Mouse (Mus musculus) retina, postnatal 7 days (tissue): ENCODE measurements around the gene Dhx16.

Source experiments
- DNase-seq: peaks from one replicate; pipeline ENCODE4 v3.0.0-alpha.2; 2012; ENCODE audit warnings: low read depth, low spot score

The Dhx16 gene

DNA sequence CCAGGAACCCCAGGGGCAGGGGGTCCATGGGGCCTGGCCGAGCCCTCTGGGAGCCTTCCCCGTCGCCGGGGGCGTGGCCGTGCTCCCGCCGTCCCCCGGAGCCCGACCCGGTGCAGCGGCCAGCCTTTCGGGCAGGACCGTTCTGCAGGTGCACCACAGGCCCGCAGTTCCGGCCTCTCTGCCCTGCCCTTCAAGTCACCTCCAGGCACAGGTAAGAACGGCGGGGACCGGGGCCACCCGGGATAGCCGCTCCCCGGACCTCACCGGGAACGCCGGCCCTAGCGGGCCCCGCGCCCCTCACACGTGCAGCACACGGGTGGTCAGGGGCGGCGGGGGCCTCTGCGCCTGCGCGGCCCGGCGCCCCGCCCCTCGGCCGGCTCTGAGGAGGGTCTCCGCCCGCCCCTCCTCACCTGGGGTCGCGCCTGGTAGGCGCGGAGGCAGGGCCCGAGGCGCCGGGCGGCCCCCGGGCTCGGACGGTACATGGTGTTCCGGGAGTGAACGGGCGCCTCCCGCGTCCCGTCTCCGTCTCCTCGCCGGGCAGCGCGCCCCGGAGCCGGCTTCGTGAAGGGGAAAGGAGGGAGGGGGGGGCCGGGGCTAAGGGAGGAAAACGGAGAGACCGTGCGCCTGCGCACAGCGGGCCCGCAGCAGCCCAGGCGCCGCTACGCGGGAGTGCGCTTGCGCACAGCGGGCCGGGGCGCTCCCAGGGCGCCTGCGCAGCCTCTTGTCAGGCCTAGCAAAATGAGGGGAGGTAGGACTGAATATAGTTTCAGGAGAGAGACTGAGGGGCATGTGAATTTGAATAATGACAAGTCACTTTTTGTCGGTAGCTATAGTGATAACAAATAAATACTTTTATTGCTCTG, 17.4 kb downstream of the Dhx16 start, which contains the start of gene 2310061I04Rik:
Gene 2310061I04Rik, minus strand, starts transcription at position 651 of the 863 bp plus-strand sequence.
- DNase-seq, result peak; percentile 89

DNA sequence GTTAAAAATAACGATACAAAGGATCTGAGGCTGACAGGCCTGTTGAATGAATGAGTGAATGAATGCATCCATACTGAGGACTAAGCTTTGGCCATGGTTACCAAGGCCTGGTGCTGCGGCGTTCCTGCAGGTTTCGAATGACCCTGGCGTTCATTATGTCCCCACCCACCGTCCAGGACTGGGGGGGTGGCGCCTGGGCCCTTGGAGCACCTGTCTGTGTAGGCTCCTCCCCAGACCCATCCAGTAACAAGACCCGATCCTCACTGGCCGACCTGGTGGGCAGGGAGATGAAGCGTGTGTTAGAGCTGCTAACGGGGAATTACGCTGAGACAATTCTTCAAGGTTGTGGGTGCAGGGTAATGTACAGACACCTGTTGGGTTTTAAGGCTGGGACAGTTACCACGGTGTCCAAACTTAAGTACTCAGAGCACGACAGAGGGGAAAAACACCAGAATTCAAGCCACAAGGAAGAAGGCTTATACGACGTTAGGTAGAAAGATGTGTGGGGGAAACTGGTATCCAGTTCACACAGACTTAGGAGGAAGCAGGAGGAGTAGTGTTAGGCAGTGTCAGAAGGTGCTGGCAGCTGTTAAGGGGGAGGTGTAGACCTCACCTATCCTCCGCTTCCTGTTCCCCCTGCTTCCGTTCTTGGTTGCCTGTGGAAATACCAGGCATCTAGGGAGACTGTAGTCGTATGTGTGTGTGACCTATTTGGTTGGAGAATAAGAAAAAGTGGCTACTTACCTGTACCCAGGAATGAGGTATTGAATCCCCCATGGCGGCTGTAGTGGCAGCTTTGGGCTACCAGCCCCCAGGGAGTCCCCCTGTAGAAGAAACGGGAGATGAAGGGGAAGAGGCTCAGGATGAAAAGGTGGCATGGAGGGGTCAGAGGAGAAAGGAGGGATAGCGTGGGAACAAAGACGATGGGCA, 18.3 kb downstream of the Dhx16 start:
- DNase-seq, result no peak

DNA sequence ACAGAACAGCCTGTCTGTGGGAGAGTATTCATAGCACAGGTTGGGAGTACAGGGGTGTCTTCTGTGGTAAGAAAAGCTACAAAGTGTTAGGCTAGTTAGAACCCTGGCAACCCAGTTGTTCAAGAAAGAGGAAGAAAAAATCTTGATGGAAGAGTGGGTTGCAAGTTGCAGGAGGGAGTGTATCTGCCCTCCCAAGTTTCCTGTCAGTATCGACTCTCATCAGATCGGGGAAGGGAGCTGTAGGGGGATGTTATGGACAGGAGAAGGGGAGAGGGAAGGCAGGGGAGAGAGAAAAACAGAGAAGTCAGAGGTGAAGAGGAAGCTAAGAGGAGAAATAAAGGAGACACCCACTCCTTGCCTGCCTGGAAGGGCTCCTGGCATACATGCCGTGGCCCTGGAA, 21.0 kb downstream of the Dhx16 start:
- no peak for DNase-seq

DNA sequence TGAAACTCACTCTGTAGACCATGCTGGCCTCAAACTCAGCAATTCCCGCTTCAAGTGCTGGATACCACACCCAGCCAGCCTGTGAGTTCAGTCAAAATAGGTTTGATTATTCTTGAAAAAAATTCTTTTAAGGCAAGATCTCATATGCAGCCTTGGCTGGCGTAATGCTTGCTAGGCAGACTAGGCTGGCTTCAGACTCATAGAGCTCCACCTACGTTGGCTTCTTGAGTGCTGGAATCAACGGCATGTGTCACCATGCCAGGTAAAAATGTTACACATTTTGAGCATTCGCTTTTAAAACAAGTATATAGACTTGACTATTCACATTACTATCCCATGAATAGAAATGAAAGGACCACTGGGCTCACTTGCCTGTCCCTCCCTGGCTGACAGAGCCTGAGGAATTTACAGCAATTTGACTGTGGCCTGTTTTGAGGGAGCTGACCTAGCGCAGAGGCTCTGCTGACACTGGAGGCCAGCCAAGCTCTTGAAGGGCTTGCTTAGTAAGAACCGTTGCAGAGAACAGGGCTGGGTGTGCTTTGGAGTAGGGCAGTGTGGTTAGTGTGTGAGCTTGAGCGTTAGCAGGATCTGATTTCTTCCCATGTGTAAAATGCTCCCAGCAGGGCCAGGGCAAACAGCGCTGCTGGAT, 23.8 kb downstream of the Dhx16 start:
- DNase-seq, result no peak

DNA sequence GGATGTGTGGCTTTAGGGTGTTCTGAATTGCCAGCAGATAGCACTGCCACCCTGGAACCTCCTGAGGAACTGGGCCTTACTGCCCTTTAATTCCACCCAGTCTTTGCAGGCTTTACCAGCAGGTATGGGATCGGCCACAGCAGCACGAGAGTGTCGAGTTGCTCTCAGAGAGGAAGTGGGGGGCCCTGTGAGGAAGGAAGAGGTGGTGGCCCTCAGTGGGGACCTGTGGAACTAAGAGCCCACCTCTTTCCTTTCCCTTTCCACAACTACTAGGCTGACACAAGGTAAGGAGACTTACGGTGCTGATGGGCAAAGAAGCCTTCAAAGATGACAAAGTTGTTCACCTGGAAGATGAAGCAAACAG, 24.4 kb downstream of the Dhx16 start:
- DNase-seq, result no peak

DNA sequence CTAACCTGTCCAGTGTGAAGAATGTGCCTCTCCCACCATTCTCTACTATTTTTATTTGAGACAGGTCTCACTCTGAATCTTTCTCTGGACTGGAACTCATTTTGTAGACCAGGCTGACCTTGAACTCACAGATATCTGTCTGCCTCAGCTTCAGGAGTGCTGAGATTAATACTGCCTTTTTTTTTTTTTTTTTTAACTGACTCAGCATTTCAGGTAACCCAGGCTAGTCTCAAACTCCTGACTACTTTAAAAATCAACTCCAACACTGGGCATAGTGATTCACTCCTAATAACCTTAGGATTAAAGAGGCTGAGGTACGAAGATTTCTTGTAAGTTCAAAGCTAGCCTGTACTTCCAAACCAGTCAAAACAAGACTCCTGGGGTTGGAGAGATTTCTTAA, 26.0 kb downstream of the Dhx16 start:
- DNase-seq, result no peak

DNA sequence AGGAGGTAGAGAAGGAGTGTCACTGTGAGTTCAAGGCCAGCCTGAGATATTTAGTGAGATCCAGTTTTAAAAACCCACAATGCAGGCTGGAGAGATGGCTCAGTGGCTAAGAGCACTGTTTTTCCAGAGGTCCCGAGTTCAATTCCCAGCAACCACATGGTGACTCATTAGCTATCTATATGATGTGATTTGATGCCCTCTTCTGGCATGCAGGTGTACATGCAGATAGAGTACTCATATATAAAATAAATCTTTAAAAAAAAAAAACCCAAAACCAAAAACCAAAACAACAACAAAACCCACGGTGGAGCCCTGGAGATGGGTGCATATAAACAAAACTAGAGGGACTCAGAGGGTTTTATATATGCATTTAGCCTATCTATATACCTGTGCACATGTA, 28.0 kb downstream of the Dhx16 start:
- DNase-seq, result no peak

DNA sequence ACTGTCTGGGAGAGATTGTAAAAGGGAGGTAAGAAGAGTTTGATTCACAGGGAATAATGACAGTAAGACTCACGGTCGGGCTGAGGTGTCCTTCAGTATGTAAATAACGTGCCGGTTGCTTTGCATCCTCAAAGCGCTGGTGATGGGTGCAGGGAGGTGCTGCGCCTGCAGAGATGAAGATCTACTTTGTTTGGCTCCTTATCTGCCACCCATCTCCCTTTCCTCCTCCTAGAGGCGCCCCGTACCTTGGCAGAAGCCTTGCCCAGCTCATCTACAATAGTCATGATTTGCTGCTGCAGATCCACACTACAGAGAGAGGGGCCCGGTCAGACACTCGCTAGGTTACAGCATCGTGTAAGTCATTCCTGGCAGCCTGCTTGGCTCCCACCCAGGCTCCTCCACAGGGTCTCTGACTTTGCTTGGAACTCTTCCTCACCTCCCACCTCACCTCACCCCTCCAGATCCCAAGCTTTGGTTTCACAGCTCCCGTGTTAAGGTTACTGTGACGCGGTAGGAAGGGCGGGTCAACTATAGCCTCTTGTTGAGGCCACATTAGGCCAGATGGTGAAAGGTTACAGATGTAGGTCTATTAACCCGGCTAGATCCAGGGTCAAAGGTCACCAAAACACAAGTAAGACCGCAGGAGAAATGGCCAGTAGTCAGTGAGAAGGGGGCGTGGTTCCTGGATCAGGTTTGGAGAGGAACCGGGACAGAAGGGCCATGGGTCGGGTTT, 29.7 kb downstream of the Dhx16 start:
- DNase-seq, result no peak

DNA sequence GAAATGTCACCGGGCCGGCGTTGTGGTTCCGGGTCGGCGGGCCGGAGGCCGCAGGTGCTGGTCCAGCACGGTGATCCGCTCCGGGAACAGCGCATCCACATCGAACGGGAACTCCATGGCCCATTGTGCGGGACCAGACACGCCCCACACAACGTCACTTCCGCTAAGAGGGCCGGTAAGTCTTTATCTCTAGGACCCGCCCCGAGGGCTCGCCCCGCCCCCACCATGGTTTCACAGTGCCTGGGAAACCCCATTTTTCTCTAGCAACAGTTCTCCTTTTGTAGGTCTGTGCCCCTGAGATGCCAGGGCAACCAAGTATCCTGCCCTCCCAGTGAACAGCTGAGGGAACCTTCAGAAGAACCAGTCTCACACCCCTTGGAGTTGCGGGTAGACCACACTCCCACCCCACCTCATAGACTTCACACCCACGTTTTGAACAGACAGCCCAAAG, 30.3 kb downstream of the Dhx16 start, which contains the start of gene Atat1:
Gene Atat1, minus strand, starts transcription at position 157 of the 451 bp plus-strand sequence.
- peak; percentile 89 for DNase-seq

DNA sequence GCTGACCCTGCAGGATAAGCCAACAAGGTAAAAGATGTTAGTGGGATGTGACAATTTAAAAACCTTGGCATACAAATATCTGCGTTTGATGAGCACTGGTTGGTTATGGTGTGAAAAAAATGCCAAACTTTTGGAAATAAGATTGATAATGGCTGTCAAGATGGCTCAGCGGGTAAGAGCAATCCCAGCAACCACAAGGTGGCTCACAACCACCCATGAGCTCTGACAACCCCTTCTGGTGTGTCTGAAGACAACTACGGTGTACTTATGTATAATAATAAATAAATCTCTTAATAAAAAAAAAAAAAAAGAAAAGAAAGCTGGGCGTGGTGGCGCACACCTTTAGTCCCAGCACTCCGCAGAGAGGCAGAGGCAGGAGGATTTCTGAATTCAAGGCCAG, 35.4 kb downstream of the Dhx16 start:
- no peak for DNase-seq

DNA sequence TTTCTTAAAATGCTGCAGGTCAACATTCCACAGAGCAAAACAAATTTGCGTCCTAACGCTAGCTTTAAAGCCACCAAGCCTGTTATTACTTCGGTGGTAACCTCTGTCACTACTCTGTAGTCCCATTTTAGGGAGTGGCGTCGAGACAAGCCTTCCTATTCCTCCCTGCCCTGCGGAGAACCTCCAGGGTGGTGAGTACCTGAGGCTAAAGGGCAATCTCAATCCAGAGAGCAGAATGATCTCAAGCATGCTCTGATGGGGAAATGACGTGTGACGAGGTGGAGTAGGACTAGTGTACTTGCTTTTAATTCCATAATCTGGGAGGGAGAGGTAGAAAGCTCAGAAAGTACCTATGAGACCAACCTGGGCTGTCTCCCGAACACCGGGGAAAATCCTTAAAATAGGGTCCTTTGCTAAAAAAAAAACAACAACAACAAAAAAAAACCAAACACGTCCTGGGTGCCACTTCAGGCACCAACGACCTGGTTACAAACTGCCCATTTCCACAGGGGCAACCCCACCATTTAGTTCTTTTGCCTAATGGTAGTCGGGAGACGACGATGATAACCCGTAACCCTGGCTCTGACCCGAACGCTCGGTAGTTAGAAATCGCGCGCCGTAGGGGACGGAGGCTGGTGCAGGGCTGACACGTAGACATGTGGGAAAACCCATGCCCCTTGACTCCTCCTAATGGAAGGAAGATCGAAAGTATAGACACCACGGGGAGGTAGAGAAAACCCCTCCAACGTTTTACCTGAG, 36.1 kb downstream of the Dhx16 start:
- no peak for DNase-seq

DNA sequence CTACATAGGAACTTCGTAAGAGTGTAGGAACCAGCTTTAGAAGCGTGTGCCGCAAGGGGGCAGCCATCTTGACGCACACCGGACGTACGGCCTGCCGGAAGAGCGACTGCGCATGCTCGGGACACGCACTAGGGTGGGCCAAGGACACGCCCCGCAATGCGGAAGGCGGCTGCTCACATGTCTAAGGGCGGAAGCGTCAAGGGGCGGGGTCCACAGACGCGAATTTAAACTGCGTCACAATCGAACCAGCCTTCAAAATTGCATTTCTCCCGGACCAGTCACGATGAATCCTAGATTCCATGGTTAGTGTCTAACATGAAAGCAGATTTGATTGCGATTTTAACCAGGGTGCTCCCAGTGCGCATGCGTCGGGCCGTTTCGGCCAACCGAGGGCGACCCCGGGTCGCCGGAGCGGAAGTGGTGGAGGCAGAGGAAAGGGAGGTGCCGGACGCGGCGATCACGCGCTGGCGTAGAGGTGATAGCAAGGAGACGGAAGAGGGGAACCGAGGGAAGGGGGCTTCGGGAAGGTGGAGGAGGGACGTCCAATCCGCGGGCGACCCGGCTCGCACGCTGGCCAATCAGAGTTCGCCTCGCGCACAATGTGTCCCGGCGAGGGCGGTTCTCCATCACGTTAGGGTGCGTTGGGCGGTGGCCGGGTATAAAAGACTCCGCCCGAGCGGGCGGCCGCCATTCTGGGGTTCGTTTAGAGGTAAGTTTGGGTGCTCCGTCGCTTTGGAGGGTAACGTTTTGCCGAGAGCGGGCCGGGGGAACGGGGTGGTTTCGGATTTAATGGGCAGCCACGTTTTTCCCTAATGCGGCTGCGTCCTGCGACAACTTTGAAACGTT, 36.9 kb downstream of the Dhx16 start, which contains the start of the genes Mrps18b and Ppp1r10:
Gene Mrps18b, minus strand, starts transcription at position 93 of the 846 bp plus-strand sequence.
Gene Ppp1r10, plus strand, starts transcription at position 138 of the 846 bp plus-strand sequence.
- peak; percentile 98 for DNase-seq

DNA sequence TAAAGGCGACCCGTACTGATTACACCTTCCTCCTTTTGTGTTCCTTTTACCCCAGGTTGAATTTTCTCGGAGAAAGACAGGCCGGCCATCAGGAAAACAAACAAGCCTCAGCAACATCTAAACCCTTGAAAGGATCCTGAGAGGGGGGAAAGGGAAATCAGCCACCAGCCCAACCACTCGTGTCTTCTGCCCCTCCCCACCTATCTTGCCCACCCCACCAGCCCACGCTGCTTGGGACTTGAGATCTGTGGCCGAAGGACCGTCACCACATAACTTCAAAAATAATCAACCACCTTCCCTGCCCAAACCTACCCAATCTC, 37.5 kb downstream of the Dhx16 start:
- no peak for DNase-seq

DNA sequence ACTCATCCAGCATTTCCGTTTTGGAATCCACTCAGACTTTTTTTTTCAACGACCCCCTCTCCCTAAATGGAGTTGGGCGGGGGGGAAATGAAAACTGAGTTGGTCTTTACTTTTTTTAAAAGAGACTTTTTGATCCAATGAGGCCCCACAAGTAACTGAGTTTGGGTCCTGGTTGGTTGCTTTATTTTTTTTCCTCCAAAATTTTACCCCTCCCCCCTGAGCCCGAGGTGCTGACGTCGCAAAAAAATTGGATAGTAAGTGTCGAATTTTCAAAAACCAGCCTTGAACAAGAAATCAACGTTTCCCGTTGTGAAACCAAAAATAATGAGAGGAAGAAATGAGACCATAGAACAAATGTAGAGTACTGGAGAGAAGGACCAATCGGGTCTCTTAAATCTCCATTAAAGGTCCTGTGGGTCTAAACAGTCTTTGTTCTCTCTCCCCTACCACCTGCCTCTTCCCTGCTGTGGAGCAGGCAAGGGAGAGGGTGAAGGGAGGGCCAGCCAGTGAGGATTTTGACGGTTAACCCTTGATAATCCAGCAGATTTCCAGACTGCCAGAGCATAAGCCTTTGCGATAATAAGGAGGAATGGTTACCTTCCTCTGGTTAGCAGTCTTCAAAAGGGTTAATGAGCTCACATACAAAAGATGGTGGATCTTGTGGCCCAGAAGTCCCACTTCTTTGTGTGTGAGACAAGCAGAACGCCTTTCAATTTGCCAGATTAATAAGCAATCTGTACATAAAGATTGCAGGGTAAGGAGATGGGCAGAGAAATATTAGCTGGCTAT, 38.0 kb downstream of the Dhx16 start:
- DNase-seq, result peak; percentile 81

DNA sequence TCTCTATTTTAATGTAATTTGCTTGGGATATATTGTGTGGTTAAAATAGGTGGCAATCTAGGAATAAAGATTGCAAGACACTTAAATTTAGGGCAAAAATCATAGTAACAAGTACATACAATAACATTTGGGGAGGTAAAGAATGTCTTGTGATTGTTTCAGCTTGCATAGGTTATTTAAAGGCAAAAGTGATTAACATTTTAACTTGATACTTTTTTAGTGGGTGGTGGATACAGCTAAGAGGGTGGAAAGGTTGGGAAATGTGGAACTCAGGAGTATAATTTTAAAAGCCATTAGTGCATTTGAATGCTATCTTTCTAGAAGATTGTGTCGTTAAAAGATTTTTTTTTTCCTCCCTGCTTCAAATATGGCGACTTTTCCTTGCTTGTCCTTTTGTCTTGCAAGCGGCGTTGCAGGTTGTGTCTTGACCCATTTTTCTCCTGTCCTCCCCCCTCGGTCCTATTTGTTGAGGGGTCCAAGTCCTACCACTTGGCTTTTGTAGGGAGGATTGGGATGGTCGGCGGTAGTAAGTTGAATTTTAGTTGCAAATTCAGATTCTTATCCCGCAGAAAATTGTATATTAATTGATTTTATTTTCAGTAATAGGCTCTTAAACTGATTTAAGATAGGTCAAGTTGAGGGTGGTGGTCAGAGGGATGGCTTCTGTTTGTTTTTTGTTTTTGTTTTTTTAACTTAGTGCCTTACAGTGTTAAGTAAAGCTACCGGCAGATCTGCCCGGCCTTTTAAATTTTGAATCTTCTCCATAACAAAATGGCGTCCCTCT, 38.8 kb downstream of the Dhx16 start:
- DNase-seq, result peak; percentile 41

DNA sequence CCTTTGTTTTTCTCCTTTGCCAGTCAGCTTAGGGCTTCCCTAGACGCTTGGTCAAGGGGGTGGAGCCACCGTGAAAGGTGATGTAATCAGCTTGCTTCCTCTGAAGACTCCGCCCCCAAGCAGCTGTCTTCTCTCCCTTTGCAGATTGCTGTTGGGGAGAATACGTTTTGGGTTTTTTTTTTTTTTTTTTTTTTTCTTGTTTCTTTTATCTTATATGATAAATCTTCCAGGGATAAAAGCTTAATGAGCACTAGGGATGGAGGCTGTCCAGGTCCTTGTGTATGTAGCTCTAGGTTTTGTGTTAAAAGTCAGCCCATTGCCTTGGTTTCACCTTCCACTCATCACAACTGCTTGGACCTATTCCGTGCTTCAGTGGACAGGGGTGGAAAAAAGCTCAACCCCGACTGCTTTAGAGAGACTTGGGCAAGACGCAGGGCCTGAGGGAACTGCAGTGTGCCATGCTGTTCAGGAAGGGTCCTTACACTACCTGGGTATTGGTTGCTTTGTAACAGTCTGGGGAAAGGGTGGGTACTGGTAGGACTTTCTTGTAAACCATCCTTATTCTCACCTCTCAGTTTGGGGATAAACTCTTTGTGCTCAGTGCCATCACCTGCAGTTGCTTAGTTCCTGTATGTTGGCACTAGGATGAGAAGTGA, 39.6 kb downstream of the Dhx16 start:
- DNase-seq, result peak; percentile 94

DNA sequence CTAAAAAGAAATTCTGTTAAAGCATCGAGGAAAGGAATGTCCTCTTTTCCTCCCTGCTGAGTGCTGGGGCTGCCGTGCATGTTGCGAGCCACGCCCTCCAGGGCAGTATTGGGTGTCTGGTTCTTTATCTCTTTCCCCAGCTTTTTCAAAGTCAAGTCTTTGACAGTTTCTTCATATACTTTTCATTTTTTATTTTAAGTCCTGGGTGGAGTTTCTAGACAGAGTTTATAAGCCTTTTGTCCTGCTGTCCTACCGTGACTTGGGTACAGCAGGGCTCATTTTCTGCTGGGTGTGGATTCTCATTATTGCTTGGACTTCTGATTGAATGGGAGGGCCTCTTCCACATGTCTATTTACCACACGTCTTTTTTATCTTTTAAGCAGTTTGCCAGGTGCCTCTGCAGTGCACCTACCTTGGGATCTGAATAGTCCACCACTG, 40.3 kb downstream of the Dhx16 start:
- DNase-seq, result no peak
